Comparison of ENCODE assay signal across 8 mouse cellular contexts in genomic region chrX:42342951-42343879, GRCm38 (mm10).
DNase-seq lines count a peak whose midpoint lies in the region; ATAC-seq lines count a peak whose summit lies in the region.

No protein-coding gene starts in this region.

- H3K27me3 ChIP-seq in forebrain, embryonic 14.5 days (replicated peaks; ENCODE audit: control insufficient read depth, insufficient read depth, low read length): no peaks in the 10 kb centered on the region

- H3K4me3 ChIP-seq in forebrain, embryonic 14.5 days (ENCODE audit: low read depth, low read length): no peak overlapping the region

- no peak overlapping the region for H3K4me2 ChIP-seq in forebrain, embryonic 14.5 days (ENCODE audit: low read length)

- H3K9me3 ChIP-seq in forebrain, embryonic 14.5 days (replicated peaks; ENCODE audit: control insufficient read depth, low read length): no peaks in the 10 kb centered on the region

- H3K36me3 ChIP-seq in forebrain, embryonic 14.5 days (ENCODE audit: control insufficient read depth, insufficient read depth, low read length): no peaks in the 10 kb centered on the region

- H3K9ac ChIP-seq in forebrain, embryonic 14.5 days (ENCODE audit: low read length): no peak overlapping the region

- peak overlapping the region; percentile 80 for H3K27ac ChIP-seq in forebrain, embryonic 14.5 days (ENCODE audit: low read depth, low read length)

- WGBS in forebrain, embryonic 14.5 days: 23% methylated on average over 16 of the region's 16 CpGs

- H3K4me1 ChIP-seq in forebrain, embryonic 14.5 days (ENCODE audit: control insufficient read depth, insufficient read depth, low read length): peaks cover 6% of the 10 kb centered on the region; the same call in 1 of the 2 replicates

- ATAC-seq in forebrain, embryonic 14.5 days: peak; percentile 88

- DNase-seq in adrenal gland, postnatal 10 days: peak; percentile 15
- DNase-seq in adrenal gland, adult 18-20 months (ENCODE audit: low spot score in 2 of 2): no peak
- peak; percentile 61 for DNase-seq in ES-CJ7 (ENCODE audit: low read depth, low spot score)
- peak; percentile 80 for DNase-seq in forebrain, embryonic 14.5 days (ENCODE audit: low spot score)
- peak; percentile 12 to 57 for DNase-seq in kidney, postnatal 25 days
- DNase-seq in naive thymus-derived CD4-positive, alpha-beta T cell, adult 2 months (ENCODE audit: low read depth): peak; percentile 86
- DNase-seq in urinary bladder, adult 2 months (ENCODE audit: low spot score): no peak
- DNase-seq in urinary bladder, postnatal 25 days (ENCODE audit: low spot score): no peak

Comparison
In these comparisons a context has a peak if more than half of its experiments do, and no peak if none do; other contexts are left out.
1. DNase-seq: peak in adrenal gland, postnatal 10 days (single experiment), ES-CJ7 (single experiment), forebrain, embryonic 14.5 days (single experiment), kidney, postnatal 25 days (2 of 2) and naive thymus-derived CD4-positive, alpha-beta T cell, adult 2 months (single experiment); none in adrenal gland, adult 18-20 months (0 of 2), urinary bladder, adult 2 months (single experiment) and urinary bladder, postnatal 25 days (single experiment).